Mouse (Mus musculus) mature B cell (primary cell): Measurements from ENCODE around the gene Dll1.

Source experiments
- in situ Hi-C: fragments of 300-500 bp; cut with MboI; formaldehyde crosslinking; loops from 2 replicates; pipeline ENCODE4 v1.14.3; 2019

The Dll1 gene

GRCm38 (mm10) chr17:15379741-15380526 lies 3.3 kb upstream of the Dll1 start:
- in situ Hi-C loops = loop anchor here (25.0 kb wide), 1 partner anchor 318 kb away; no protein-coding TSS in a partner anchor

- in situ Hi-C loops = loop anchor here (25.0 kb wide), 1 partner anchor 316 kb away; no protein-coding TSS in a partner anchor
Measured at GRCm38 (mm10) chr17:15378413-15379109, 1.9 kb upstream of the Dll1 start.

GRCm38 (mm10) chr17:15377901-15378300 lies 1.2 kb upstream of the Dll1 start:
- in situ Hi-C loops = loop anchor here (25.0 kb wide), 1 partner anchor 316 kb away; no protein-coding TSS in a partner anchor

GRCm38 (mm10) chr17:15375701-15376493 lies 775 bp downstream of the Dll1 start:
- in situ Hi-C loops = loop anchor here (25.0 kb wide), 1 partner anchor 314 kb away; no protein-coding TSS in a partner anchor

- in situ Hi-C loops = loop anchor here (25.0 kb wide), 1 partner anchor 313 kb away; no protein-coding TSS in a partner anchor
Measured at GRCm38 (mm10) chr17:15375224-15375623, 1.4 kb downstream of the Dll1 start.

- in situ Hi-C loops = loop anchor here (25.0 kb wide), 1 partner anchor 312 kb away; no protein-coding TSS in a partner anchor
Measured at GRCm38 (mm10) chr17:15374321-15375141, 2.1 kb downstream of the Dll1 start.

GRCm38 (mm10) chr17:15372931-15373652 lies 3.6 kb downstream of the Dll1 start:
- in situ Hi-C loops = no loop called here

GRCm38 (mm10) chr17:15371967-15372835 lies 4.5 kb downstream of the Dll1 start:
- in situ Hi-C loops = no loop called here

- in situ Hi-C loops = no loop called here
Measured at GRCm38 (mm10) chr17:15370401-15370800, 6.3 kb downstream of the Dll1 start.

- in situ Hi-C loops = no loop called here
Measured at GRCm38 (mm10) chr17:15365650-15366049, 11.0 kb downstream of the Dll1 start.

GRCm38 (mm10) chr17:15363656-15364055 lies 13.0 kb downstream of the Dll1 start:
- in situ Hi-C loops = no loop called here

- in situ Hi-C loops = no loop called here
Measured at GRCm38 (mm10) chr17:15357071-15357470, 19.6 kb downstream of the Dll1 start.

- in situ Hi-C loops = no loop called here
Measured at GRCm38 (mm10) chr17:15356526-15356925, 20.1 kb downstream of the Dll1 start.

- in situ Hi-C loops = no loop called here
Measured at GRCm38 (mm10) chr17:15355072-15355471, 21.6 kb downstream of the Dll1 start.

- in situ Hi-C loops = no loop called here
Measured at GRCm38 (mm10) chr17:15354006-15354405, 22.7 kb downstream of the Dll1 start.

- in situ Hi-C loops = no loop called here
Measured at GRCm38 (mm10) chr17:15352869-15353610, 23.6 kb downstream of the Dll1 start.

- in situ Hi-C loops = no loop called here
Measured at GRCm38 (mm10) chr17:15350152-15350551, 26.5 kb downstream of the Dll1 start.

- in situ Hi-C loops = no loop called here
Measured at GRCm38 (mm10) chr17:15343071-15343822, 33.4 kb downstream of the Dll1 start.
